Mouse (Mus musculus): ENCODE measurements at regions not wholly inside any gene's neighbourhood (a gene's known extent, or its start where the extent isn't known, plus 50 kb on each side); places are given as distances from the start of the nearest gene placed in this dataset.

DNA sequence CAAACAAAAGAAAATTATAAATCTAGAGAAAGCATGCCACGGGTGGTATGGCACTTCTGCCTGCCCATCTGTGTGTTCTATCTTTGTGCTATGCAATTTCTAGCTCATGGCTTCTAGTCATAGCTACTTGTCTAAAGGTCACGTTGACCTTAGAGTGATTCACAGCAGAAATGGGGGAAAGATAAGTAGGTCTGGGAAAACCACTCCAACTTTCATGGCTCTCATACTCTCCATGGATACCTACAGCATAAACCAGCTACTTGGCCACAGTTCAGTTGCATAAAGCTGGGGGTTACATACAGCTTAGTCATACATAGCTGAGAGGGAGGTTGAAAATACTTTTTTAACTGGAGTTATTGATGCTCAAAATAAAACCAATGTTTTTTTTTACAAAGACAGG is 100.6 kb upstream of the Trpc6 start:
- TF ChIP-seq POLR2A (IDR thresholded peaks at IDR 0.05; ENCODE audit: insufficient read depth, low read length) (no peak), CTCF (IDR thresholded peaks at IDR 0.05; ENCODE audit: low read depth, low read length) (no peak), EP300 (IDR thresholded peaks at IDR 0.05; ENCODE audit: insufficient read depth, low read depth, low read length) (no peak)
